Mouse (Mus musculus): ENCODE results near the gene Prex1.

Prex1 gene

DNA sequence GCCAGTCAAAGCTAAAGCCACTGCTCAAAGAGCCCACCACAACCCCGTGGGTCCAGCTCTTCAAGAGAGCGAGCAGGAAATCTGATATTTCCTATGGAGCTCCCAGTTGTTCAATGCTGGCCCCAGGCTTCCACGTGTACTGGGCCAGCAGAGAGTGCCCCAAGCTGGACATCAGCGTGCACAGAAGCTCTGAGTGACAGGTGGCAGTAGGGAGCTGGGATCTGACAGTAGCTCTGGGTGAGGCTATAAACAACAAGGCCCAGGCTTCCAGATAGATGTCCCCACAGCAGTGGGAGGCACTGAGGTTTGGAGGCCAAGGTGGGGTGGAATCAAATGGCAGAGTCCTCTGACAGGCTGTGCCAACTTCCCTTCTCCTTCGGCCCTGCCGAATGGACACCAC lies 107.6 kb downstream of the Prex1 start:
- no peak for DNase-seq (ENCODE audit: low read depth, low spot score)

GRCm38 (mm10) chr2:166605164-166605831 lies 108.3 kb downstream of the Prex1 start:
- no peak for DNase-seq (ENCODE audit: low read depth, low spot score)

DNA sequence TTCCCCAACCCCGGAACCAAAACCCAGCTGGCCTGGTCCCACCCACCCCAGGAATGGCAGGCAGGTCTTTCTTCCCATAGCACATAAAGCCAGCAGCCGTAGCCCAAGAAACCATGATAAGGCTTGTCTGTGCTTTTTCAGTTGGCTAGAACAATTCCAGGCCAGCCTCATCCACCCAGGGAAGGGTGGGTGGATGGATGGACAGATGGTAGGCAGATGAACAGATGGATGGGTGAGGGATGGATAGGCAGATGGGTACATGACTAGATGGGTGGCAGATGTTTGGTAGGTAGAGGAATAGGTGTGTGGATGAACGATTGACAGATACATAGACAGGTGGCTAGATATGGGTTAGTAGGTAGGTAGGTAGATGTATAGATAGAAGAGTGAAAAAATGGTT lies 110.7 kb downstream of the Prex1 start:
- no peak for DNase-seq (ENCODE audit: low read depth, low spot score)

DNA sequence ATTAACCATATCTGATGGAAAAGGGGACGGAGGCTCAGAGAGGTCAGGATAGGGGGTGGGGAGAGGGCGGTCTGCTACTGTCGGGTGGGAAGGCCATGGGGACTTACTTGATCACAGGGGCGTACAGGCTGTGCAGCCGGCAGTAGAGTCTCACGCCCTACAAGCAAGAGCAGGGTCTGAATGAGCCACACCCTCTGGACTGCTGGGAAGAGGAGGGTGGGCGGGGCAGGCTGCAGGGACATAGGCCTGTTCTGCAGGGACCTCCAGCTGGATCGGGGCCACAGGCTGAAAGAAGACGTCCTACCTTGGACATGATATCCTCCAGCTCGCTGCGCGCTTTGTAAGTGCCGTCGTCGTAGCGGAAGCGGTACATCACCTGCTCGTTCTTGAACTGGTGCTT lies 112.2 kb downstream of the Prex1 start:
- peak; percentile 79 for DNase-seq (ENCODE audit: low read depth, low spot score)

- peak; percentile 31 for DNase-seq (ENCODE audit: low read depth, low spot score)
Measured at GRCm38 (mm10) chr2:166598453-166599155, 115.0 kb downstream of the Prex1 start.

GRCm38 (mm10) chr2:166597763-166598162 lies 115.9 kb downstream of the Prex1 start:
- no peak for DNase-seq (ENCODE audit: low read depth, low spot score)

DNA sequence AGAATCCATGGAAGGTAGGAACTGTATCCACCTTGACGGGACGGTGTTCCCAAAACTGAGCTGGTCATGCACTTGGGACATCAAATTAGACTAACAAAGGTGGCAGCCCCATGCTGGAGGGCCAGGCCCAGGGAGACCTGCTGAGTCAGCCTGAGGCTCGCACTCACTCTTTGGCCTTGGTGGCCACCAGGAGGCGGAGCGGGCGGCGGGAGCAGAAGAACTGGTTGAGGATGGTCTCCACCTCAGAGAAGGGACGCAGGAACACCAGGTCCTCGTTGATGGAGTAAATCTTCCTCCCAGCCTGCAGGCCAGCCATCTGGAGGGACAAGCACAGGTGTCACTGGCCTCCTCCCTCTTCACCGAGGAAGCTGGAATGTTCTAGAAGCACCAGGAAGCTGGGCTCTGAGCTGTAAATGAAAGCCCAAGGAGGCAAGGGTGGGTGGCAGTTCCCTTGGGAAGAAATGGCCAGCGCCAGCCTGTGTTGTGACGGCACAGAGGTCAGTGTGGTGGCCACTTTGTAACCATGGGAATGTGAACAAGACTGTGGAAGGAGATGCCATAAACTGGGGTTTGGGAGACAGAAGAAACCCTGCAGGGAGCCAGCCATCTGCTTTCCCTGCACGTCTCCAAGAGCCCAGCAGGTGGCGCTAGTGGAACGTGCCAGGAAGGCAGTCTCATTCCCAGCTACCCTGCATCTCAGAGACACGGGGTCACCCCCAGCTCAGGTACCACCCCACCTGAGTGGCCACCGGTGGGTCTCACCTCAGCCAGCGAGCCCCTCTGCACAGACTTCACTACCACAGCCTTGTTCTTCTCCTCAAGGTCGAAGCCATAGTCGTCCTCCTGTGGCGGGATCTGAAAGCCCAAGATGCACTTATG lies 121.4 kb downstream of the Prex1 start:
- peak; percentile 81 for DNase-seq (ENCODE audit: low read depth, low spot score)

- no peak for DNase-seq (ENCODE audit: low read depth, low spot score)
Measured at GRCm38 (mm10) chr2:166584491-166584890, 129.1 kb downstream of the Prex1 start.

- peak; percentile 66 for DNase-seq (ENCODE audit: low read depth, low spot score)
Measured at GRCm38 (mm10) chr2:166583292-166583691, 130.3 kb downstream of the Prex1 start.

DNA sequence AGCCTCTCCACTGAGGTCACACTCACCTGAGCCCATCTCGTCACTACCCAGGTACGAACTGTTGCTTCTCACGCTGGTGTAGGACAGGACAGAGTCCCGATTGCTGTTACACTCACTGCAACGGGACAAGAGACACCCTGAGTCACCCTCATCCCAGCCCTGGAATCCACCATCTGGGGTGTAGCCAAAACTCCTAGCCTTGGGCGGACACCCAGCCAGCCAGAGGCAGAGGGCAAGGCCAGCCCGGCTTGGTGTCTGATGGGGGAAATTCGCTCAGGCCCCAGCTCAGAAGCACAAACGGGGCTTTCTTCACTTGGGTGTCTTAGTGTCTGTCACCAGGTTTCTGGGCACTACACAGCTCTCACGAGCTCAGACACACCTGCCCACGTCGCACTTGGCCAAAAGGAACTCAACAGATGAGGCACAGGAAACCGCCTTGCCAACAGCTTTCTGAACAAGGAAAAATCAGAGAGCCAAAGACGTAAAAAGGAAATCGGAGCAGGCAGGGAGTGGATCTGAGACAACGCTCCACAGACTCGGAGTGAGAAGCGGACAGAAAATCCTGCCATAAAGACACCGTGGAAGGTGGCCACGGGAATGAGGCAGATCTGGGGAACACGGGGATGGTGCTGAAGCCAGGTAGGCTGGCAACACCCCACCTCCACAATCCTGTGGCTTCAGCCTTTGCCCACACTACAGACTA lies 131.6 kb downstream of the Prex1 start:
- DNase-seq (ENCODE audit: low read depth, low spot score) = no peak

- no peak for DNase-seq (ENCODE audit: low read depth, low spot score)
Measured at GRCm38 (mm10) chr2:166579793-166580192, 133.8 kb downstream of the Prex1 start.

- DNase-seq (ENCODE audit: low read depth, low spot score) = no peak
Measured at GRCm38 (mm10) chr2:166579361-166579760, 134.3 kb downstream of the Prex1 start.

GRCm38 (mm10) chr2:166575419-166575818 lies 138.2 kb downstream of the Prex1 start:
- DNase-seq (ENCODE audit: low read depth, low spot score) = peak; percentile 16

- peak; percentile 65 for DNase-seq (ENCODE audit: low read depth, low spot score)
Measured at GRCm38 (mm10) chr2:166574934-166575333, 138.7 kb downstream of the Prex1 start.

- no peak for DNase-seq (ENCODE audit: low read depth, low spot score)
Measured at GRCm38 (mm10) chr2:166573621-166574020, 140.0 kb downstream of the Prex1 start.

- DNase-seq (ENCODE audit: low read depth, low spot score) = no peak
Measured at GRCm38 (mm10) chr2:166572297-166572696, 141.3 kb downstream of the Prex1 start.

- no peak for DNase-seq (ENCODE audit: low read depth, low spot score)
Measured at GRCm38 (mm10) chr2:166569182-166569581, 144.4 kb downstream of the Prex1 start.

GRCm38 (mm10) chr2:166565503-166565902 lies 148.1 kb downstream of the Prex1 start:
- DNase-seq (ENCODE audit: low read depth, low spot score) = peak; percentile 87

GRCm38 (mm10) chr2:166564455-166564854 lies 149.2 kb downstream of the Prex1 start:
- peak; percentile 74 for DNase-seq (ENCODE audit: low read depth, low spot score)

DNA sequence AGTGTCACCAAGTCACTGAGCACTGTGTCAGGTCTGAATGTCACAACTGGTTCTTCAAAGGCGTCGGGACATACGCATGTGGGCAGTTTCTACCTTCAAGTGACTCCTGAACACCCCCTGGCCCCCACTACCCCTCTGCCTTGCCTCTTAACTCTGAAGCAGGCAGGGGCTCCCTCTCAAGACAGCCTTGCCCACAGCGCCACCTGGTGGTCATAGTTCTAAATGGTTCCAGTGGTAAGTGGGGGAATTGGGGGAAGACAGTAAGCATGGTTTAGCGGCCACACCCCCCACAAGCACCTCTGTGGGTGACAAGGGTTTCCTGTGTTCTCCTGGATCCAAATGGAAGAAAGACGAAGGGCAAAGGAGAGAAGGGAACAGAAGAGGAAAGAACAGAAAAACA lies 149.7 kb downstream of the Prex1 start:
- DNase-seq (ENCODE audit: low read depth, low spot score) = peak; percentile 91

- no peak for DNase-seq (ENCODE audit: low read depth, low spot score)
Measured at GRCm38 (mm10) chr2:166563076-166563475, 150.6 kb downstream of the Prex1 start.

- DNase-seq (ENCODE audit: low read depth, low spot score) = peak; percentile 32
Measured at GRCm38 (mm10) chr2:166561781-166562180, 151.9 kb downstream of the Prex1 start.
